Mouse (Mus musculus) liver, adult 2 months (tissue): ENCODE results near the gene Hip1.

Source experiments
- CTCF ChIP-seq: fragments of 200-500 bp; IDR thresholded peaks from 2 replicates; pipeline ENCODE4 v1.5.1; 2011; ENCODE audit warnings: low read depth, low read length, control low read depth
- POLR2A ChIP-seq: fragments of 200-500 bp; IDR thresholded peaks from 2 replicates; pipeline ENCODE4 v1.6.1; 2011; ENCODE audit warnings: low read length, control low read depth; ENCODE audit not compliant: insufficient read depth; ENCODE audit errors: extremely low read depth

DNA sequence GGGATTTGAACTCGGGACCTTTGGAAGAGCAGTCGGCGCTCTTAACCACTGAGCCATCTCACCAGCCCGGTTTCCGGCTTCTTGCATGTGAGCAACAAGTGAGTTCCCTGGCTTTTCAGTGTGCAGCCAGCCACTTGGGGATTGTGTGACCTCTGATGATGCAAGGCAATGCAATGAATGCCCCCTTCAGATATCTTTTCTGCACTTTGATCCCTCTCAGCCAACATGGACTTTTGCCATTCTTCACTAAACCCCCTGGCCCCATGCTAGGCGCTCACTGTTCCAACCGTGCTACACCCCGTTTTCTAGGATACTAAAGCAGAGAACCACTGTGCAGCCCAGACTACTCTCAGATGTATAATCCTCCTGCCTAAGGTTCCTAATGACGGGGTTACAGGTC lies 139.5 kb downstream of the Hip1 start:
- TF ChIP-seq CTCF: no peak
- no peak for TF ChIP-seq POLR2A
